Mouse (Mus musculus): ENCODE measurements around the gene C730034F03Rik. TPM values are rescaled to one million over a fixed set of nuclear protein-coding genes. Genes with fewer than 3 reads are reported as not detected.
"Not testable (repeated sequence)": the region's sequence is repeated elsewhere in the genome, so short reads cannot be mapped to it uniquely, and the experiment has no call there.

Gene C730034F03Rik
- polyA plus RNA-seq, 1 experiment, result 0.73 TPM

DNA sequence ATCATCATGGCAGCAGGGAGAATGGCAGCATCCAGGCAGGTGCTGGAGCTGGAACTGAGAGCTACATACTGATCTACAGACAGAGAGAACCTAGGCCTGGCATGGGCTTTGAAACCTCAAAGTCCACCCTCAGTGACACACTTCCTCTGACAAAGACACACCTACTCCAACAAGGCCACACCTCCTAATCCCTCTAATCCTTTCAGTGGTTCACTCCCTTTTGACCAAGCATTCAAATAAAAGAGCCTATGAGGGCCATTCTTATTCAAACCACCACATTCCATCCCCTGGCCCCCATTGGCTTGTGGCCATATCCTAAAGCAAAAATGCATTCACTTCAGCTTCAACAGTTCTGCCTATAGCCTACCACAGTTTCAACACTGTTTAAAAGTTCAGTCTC is 22.7 kb upstream of the C730034F03Rik start:
- no peak for TF ChIP-seq CTCF (IDR thresholded peaks at IDR 0.05; ENCODE audit: insufficient read depth, low read length)
- TF ChIP-seq POLR2A (IDR thresholded peaks at IDR 0.05; ENCODE audit: borderline replicate concordance, extremely low read depth, low read depth, low read length), result no peak
- no peak for DNase-seq
- no peaks in the 10 kb centered on the region for H3K4me1 ChIP-seq (ENCODE audit: control insufficient read depth, insufficient read depth, low read length)
- H3K4me3 ChIP-seq (replicated peaks; ENCODE audit: extremely low read depth, low read depth, low read length), result no peak overlapping the region

DNA sequence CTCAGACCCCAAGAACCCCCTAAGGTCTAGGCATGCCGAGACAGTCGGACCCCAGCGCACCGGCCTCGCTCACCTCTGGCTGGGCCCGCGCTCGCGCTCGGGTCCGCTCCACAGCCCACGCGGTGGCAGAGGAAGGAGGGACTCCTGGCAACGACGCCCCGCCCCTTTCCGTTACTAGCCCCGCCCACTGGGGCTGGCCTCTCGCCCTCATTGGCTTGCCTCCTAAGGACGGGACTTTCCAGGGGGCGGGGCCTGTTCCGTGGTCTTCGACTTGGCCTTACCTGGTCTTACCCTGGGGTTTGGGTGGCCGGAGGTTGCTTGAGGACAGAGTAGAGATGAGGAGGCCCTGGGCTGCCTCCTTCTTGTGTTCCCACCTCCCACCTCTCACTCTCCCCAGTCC is 19.3 kb upstream of the C730034F03Rik start, which contains the start of gene Syce3:
Gene Syce3, minus strand, starts transcription at position 386 of the 400 bp plus-strand sequence.
- no peak within 1 kb of the TSS for H3K4me3 ChIP-seq (replicated peaks; ENCODE audit: extremely low read depth, low read depth, low read length)
- H3K4me1 ChIP-seq (ENCODE audit: control insufficient read depth, insufficient read depth, low read length), result no peaks in the 10 kb centered on the region
- WGBS, result 79% methylated on average over 24 of the region's 24 CpGs
- no peak for DNase-seq
- TF ChIP-seq CTCF (IDR thresholded peaks at IDR 0.05; ENCODE audit: insufficient read depth, low read length), result no peak
- TF ChIP-seq POLR2A (IDR thresholded peaks at IDR 0.05; ENCODE audit: borderline replicate concordance, extremely low read depth, low read depth, low read length), result no peak

DNA sequence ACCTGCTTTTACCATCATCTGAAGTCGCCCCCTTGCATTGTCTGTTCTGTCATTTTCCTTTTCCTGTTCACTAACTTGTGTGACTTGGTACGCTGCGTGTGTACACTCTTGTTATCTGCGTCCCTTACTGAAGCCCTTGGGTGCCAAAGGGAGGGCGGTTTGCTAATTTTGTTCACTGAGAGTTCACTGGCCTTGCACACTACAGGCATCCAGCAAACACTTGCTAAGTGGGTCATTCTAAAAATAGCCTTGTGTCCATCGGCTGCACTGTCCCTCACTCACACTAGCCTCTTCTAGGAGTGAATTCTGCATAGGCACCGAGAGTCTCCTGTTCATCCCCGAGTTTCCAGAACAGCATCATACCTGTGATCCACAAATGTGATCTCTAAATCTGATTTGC is 14.1 kb upstream of the C730034F03Rik start:
- H3K4me3 ChIP-seq (replicated peaks; ENCODE audit: extremely low read depth, low read depth, low read length), result no peak overlapping the region
- TF ChIP-seq POLR2A (IDR thresholded peaks at IDR 0.05; ENCODE audit: borderline replicate concordance, extremely low read depth, low read depth, low read length), result no peak
- TF ChIP-seq CTCF (IDR thresholded peaks at IDR 0.05; ENCODE audit: insufficient read depth, low read length), result no peak
- no peaks in the 10 kb centered on the region for H3K4me1 ChIP-seq (ENCODE audit: control insufficient read depth, insufficient read depth, low read length)
- 76% methylated on average over 8 of the region's 8 CpGs for WGBS
- DNase-seq, result no peak

DNA sequence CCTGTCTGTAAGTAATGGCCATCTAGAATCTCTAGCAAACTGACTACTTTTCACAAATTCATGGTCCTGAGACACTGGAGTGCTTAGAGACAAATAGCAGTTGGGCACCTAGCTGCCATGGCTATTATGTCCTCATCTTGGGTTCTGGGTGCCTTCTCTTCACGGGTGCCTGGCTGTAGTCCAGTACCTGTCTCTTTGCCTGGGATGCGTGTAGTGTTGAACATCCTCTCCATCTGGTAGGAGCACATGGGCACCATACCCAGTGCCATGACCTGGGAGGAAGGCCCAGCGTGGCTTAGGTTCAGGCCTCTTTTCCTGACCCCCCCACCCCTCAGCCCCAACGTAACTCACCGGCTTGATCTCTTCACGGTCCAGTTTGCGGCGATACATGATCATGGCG is 7.5 kb upstream of the C730034F03Rik start:
- DNase-seq, result no peak
- Histone ChIP-seq H3K4me3 (replicated peaks; ENCODE audit: extremely low read depth, low read depth, low read length) (no peak overlapping the region), H3K4me1 (ENCODE audit: control insufficient read depth, insufficient read depth, low read length) (no peaks in the 10 kb centered on the region)
- 93% methylated on average over 9 of the region's 9 CpGs for WGBS
- no peak for TF ChIP-seq CTCF (IDR thresholded peaks at IDR 0.05; ENCODE audit: insufficient read depth, low read length)

DNA sequence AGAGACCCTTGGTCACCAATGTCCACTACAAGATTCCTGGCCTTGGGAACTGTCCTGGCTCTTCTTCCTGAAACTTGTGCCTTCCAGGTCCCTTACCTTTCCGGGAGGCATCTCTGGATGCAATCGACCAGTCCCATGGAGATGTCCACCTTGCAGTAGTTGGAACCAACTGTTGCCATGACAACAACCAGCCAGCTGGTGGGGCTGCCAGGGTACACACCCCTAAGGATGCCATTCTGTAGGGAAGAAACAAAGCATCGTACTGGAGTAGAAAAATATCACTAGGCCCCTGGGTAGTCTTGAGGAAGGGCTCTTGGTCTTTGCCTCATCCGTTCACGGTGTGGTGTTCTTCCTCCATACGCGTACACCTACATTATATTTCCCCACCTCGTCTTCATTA is 4.8 kb upstream of the C730034F03Rik start:
- WGBS, result 83% methylated on average over 8 of the region's 8 CpGs
- DNase-seq, result no peak
- TF ChIP-seq CTCF (IDR thresholded peaks at IDR 0.05; ENCODE audit: insufficient read depth, low read length) (no peak), POLR2A (IDR thresholded peaks at IDR 0.05; ENCODE audit: borderline replicate concordance, extremely low read depth, low read depth, low read length) (no peak)
- Histone ChIP-seq H3K4me1 (ENCODE audit: control insufficient read depth, insufficient read depth, low read length) (0 out of 2 replicates have a peak, but pooled peaks cover 3% of the 10 kb centered on the region), H3K4me3 (replicated peaks; ENCODE audit: extremely low read depth, low read depth, low read length) (no peak overlapping the region)

DNA sequence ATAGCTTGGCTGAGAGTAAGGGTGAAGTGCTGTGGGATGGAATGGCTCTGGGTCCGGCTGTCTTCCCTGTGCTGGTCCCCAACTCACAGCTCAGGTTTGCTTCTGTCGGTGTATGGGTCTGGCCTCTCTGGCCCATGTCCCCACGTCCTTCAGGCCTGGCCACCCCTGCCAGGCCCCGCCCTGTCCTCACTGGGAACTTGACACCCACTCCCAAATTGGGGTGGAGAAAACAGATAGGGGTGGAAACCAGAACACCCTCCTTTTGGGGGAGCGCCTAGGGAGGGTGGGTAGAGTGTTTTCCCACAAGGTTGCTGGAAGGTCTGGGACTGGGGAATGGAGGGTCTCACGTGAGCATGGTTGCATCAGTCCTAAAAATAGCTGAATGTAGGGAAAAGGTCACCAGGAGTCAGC is 3.7 kb upstream of the C730034F03Rik start, which contains the start of gene Cpt1b:
Gene Cpt1b, minus strand, starts transcription at position 153 of the 411 bp plus-strand sequence.
- 47% methylated on average over 6 of the region's 6 CpGs for WGBS
- no peak for DNase-seq
- TF ChIP-seq CTCF (IDR thresholded peaks at IDR 0.05; ENCODE audit: insufficient read depth, low read length) (no peak), POLR2A (IDR thresholded peaks at IDR 0.05; ENCODE audit: borderline replicate concordance, extremely low read depth, low read depth, low read length) (no peak)
- Histone ChIP-seq H3K4me1 (ENCODE audit: control insufficient read depth, insufficient read depth, low read length) (0 out of 2 replicates have a peak, but pooled peaks cover 3% of the 10 kb centered on the region), H3K4me3 (replicated peaks; ENCODE audit: extremely low read depth, low read depth, low read length) (no peak within 1 kb of the TSS)

DNA sequence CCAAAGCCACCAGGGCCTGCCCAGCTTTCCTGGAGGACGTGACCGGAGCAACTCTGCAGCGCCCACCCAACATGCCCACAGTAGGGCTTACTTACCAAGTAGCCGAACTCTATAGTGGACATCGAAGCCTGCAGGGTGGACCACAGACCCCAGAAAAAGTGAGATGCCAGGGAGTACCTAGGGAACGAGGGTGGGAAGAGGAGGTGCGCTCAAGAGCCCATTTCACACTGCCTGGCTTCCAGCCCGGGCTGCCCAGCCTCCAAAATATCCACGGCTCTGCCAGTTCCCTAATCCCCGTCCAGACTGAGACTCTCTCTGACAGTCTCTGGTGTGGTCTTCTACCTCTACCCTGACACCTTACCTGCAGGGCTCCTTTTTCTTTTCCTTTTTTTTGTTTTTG is 2.7 kb upstream of the C730034F03Rik start:
- 88% methylated on average over 10 of the region's 10 CpGs for WGBS
- Histone ChIP-seq H3K4me1 (ENCODE audit: control insufficient read depth, insufficient read depth, low read length) (0 out of 2 replicates have a peak, but pooled peaks cover 3% of the 10 kb centered on the region), H3K4me3 (replicated peaks; ENCODE audit: extremely low read depth, low read depth, low read length) (no peak overlapping the region)
- no peak for DNase-seq
- TF ChIP-seq POLR2A (IDR thresholded peaks at IDR 0.05; ENCODE audit: borderline replicate concordance, extremely low read depth, low read depth, low read length) (no peak), CTCF (IDR thresholded peaks at IDR 0.05; ENCODE audit: insufficient read depth, low read length) (no peak)

DNA sequence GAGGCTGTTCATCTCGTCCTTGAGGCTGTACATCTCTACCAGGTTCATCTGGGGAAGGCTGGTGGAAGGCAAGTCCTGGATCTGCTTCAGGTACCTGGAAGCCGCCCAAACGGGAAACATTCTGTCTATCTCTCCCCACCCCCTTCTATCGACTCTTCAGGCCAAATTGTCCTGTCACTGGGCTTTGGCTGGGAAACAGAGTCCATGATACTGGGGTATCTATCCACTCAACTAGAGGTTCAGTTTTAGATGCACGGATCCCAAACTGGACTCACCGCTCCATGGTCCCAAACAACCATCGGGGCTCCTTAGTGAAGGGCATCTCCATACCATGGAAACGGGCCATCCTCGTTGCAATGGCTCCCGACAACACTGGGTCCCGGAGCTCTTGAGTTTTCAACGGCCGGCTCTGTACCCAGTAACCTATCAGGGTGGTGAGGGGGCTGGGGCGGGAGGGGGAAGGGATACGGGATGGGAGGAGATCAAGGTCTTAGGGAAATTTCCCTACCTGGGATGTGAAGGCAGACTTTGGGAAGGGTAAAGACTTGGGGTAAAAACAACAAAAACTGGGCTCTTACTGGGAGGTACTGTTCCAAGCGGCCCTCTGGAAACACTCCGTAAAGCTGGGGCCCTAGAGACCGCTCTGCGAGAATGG is 1.1 kb upstream of the C730034F03Rik start:
- 82% methylated on average over 19 of the region's 19 CpGs for WGBS
- no peak for DNase-seq
- Histone ChIP-seq H3K4me3 (replicated peaks; ENCODE audit: extremely low read depth, low read depth, low read length) (no peak overlapping the region), H3K4me1 (ENCODE audit: control insufficient read depth, insufficient read depth, low read length) (0 out of 2 replicates have a peak, but pooled peaks cover 3% of the 10 kb centered on the region)
- TF ChIP-seq CTCF (IDR thresholded peaks at IDR 0.05; ENCODE audit: insufficient read depth, low read length), result no peak
- TF ChIP-seq POLR2A (IDR thresholded peaks at IDR 0.05; ENCODE audit: borderline replicate concordance, extremely low read depth, low read depth, low read length), result no peak

DNA sequence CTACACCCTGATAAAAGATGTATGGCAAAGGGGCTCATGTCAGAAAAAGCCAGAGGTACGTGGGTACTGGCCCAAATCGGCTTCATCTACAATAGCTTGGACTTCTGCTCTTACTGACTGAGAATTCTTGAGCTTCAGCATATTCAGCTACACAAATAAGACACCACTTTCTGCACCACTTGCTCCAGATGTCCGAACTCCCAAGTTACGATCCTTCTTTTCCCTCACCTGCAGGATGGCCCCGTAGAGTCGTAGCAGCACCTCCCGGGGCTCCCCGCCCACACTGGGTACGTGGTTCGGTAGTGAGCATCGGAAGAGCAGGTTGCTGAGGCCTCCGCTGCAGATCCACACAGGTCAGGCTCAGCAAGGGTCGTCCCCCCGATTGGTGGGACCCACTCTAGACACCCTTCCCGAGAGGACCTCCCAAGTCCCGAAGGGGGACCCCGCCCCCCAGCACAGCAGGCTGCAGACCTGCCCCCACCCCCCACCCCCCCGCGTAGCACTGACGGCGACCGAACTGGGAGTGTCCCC is 503 bp upstream of the C730034F03Rik start:
- H3K4me3 ChIP-seq (replicated peaks; ENCODE audit: extremely low read depth, low read depth, low read length), result peak overlapping the region; percentile 83
- TF ChIP-seq POLR2A (IDR thresholded peaks at IDR 0.05; ENCODE audit: borderline replicate concordance, extremely low read depth, low read depth, low read length) (no peak), CTCF (IDR thresholded peaks at IDR 0.05; ENCODE audit: insufficient read depth, low read length) (no peak)
- DNase-seq, result no peak
- 6% methylated on average over 22 of the region's 22 CpGs for WGBS
- 0 out of 2 replicates have a peak, but pooled peaks cover 3% of the 10 kb centered on the region for H3K4me1 ChIP-seq (ENCODE audit: control insufficient read depth, insufficient read depth, low read length)

DNA sequence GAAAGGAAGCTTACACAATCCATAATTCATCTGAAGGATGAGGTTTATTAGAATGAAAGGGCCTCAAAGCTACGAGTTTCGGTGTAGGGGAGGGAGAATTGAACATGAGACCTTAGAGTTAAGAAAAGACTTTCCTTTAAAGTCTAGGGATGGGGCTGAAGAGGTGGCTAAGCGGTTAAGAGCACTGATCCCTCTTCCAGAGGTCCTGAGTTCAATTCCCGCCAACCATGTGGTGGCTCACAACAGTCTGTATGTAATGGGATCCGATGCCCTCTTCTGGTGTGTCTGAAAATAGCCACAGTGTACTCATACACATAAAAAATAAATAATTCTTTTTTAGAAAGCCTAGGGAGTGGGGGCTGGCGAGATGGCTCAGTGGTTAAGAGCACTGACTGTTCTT is 952 bp downstream of the C730034F03Rik start:
- no peak for TF ChIP-seq CTCF (IDR thresholded peaks at IDR 0.05; ENCODE audit: insufficient read depth, low read length)
- no peak for TF ChIP-seq POLR2A (IDR thresholded peaks at IDR 0.05; ENCODE audit: borderline replicate concordance, extremely low read depth, low read depth, low read length)
- whole genome bisulfite sequencing, result 39% methylated on average over 6 of the region's 6 CpGs
- Histone ChIP-seq H3K4me1 (ENCODE audit: control insufficient read depth, insufficient read depth, low read length) (0 out of 2 replicates have a peak, but pooled peaks cover 3% of the 10 kb centered on the region), H3K4me3 (replicated peaks; ENCODE audit: extremely low read depth, low read depth, low read length) (peak overlapping the region; percentile 83)
- DNase-seq, result no peak

DNA sequence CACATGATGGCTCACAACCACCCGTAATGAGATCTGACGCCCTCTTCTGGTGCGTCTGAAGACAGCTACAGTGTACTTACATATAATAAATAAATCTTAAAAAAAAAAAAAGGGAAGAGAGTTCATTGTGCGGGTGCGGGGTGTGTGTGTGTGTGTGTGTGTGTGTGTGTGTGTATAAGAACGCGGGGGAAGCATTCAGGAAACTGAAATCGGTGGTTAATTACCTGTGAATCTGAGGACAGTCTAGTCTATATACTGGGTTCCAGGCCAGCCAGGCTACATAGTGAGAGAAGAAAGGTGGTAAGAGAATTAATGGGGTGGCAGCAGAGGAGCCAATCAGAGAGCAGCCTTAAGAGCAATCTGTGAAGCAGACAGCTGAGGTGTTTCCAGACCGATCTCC is 1.4 kb downstream of the C730034F03Rik start:
- H3K4me3 ChIP-seq (replicated peaks; ENCODE audit: extremely low read depth, low read depth, low read length); DNase-seq; H3K4me1 ChIP-seq (ENCODE audit: control insufficient read depth, insufficient read depth, low read length): not testable (repeated sequence)
- WGBS, result 60% methylated on average over 9 of the region's 9 CpGs
